Mouse (Mus musculus) left cerebral cortex, adult 8-10 months (tissue): Measurements from ENCODE around the gene Evi2a. TPM values are rescaled to one million over a fixed set of nuclear protein-coding genes. Genes with fewer than 3 reads are reported as not detected.
A peak's percentile ranks its signal among the peaks of the same experiment; 100 is the strongest.

Experiments used
- DNase-seq, 2 experiments: peaks; one replicate each; pipeline ENCODE4 v3.0.0; 2022; ENCODE audit warnings: low spot score in 2 of 2
- total RNA-seq, 4 experiments: library from RNA; stranded (reverse); gene quantifications; 2 replicates each; pipeline ENCODE4 v1.2.4; 2022

Evi2a gene
- total RNA-seq = 10 to 100 TPM; 33.2 to 36.9 (median 34.8) TPM

DNA sequence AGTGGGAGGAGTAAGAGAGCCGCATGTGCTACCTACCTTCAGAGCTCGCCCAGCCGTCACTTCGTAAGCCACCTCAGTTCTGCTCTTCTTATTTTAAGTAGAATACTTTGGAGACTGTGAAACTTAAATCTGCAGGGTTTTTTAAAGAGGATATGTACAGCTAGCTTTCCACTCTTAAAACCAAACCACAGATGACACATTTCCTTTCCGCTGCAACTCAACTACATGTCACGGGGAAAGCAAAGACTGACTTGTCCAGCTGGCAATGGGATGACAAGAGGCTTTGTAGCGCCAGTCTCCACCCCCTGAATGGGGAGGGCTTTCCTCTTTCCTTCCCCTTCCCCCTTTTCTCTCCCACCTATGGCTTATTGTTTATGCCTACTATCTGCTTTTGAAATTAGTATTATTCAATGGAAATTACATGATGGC is at the start of gene Evi2a, which contains the start of gene Evi2:
TSS of gene Evi2a (minus strand) at position 277 of the 429 bp plus-strand sequence.
TSS of gene Evi2 (minus strand) at position 257 of the 429 bp plus-strand sequence.
- no peak for DNase-seq

DNA sequence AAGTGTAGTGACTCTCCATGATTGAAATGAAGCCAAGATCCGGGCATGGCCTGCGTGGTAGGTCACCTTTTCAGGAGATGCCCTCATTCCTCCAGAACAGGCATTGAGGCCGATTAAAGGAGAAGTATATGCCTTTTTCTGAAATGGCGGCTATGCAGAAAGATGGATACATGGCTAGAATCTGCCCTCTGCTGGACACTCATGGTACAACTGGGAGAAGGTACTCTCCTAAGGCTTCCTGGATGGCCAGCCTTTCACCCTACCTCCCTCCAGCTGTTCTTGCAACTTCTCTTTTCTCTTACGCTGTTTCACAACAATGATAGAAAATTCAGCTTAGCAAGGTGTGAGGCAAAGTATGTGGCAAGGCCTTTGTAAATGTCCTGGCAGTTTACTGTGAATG is 47.3 kb upstream of the Evi2a start:
- DNase-seq = peak; percentile 63 to 69

DNA sequence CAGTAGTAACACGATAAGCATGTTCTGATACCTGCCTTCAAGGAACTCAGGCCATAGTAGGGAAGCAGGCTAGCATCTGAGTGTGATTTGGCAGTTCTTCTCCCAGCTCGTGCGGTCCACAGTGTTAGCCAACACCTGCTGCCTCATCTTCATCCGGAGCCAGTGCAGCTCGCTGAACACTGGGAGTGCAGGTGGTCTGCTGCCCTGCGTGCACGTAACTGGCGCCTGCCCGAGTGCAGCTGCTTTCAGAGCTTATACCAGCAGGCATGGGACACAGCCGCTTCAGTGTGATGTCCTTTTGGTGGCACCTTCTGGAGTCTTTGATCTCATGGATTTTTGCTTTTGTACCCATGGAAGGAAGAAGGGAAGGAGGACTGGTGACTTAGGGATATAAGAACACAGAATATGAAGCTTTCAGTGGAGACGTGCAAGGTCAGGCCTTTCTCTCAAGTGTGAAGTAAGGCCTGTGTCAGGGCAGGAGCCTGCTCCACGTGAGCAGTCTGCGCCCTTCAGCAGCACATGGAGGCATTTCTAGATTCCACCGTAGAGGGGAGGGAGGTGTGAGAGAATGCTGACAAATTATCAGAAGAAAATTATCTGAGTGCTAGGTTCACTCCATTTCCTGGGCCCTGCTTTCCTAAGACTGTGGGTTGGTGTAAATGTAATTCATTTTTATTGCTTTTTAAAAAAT is 45.1 kb upstream of the Evi2a start:
- DNase-seq = no peak

DNA sequence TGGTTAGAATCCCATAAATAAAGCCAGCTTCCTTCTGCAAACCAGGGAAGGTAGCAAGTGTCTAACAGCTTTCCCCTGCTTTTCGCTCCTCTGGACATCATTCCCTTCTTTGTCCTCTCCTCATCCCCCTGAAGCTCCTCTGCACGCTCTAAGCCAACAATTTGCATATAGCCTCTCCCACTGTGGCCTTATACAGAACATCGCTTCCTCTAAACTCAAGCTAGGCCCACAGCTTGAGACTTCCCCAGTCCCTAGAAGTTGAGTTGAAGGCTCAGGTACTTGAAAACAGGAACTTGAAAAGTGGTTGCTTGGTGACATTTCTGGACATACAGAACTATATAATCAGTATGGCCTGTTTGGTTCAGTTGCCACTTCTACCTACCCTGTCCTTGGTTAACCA is 43.4 kb upstream of the Evi2a start:
- no peak for DNase-seq

DNA sequence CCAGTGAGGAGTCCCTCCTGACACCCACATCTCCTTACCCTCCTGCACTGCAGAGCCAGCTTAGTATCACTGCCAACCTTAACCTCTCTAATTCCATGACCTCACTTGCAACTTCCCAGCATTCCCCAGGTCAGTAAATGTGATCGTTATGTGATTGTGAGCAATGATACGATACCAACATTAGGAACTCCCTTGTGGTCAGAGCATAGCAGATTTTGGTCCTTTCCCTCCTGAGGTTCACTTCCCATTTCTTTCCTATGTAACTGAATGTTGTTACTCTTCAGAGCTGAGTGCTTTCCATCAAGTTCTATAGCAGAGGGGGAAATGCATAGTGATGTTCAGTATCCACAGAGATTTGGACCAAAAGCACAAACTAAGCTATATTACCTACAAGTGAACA is 39.9 kb upstream of the Evi2a start:
- no peak for DNase-seq

DNA sequence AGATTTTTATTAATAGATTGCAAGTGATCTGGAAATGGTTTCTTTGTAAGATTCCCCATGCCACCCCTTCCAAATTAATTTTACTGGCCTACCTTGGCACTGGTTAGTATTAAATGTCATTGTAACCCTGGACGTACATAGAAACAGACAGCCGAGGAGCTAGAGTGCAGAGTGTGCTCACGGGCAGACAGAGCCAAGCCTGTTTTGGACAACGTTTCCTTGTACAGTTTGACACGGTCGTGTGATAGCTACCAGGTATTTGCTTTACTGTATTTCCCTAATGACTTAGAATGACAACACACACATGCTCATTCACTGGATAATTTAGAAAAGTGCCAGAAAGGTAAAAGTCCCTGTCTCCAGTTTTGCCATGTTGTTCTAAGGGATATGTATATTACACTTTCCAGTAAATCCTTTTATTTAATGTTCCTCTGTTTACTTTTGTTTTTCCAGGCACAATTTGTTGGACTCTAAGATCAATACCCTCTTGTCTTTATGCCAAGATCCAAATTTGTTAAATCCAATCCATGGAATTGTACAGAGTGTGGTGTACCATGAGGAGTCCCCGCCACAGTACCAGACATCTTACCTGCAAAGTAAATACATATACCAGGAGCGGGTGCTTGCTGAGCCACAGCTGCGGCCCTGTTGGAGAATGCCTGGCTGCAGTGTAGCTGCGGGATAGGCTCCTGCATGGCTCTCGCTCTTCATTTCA is 37.9 kb upstream of the Evi2a start:
- DNase-seq = no peak

DNA sequence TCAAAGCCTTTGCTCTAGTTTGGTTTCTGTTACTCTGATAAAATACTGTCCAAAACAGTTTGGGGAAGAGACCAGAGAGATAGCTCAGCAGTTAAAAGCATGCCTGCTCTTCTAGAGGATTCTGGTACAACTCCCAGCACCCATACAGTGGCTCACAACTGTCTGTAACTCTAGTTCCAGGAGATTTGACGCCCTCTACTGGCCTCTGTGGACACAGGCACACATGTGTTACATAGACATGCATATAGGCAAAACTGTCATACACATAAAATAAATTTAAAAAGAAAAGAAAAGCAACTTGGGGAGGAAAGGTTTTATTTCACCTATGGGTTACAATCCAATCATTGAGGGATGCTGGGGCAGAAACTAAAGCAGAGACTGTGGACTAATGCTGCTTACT is 36.5 kb upstream of the Evi2a start:
- DNase-seq = no peak

DNA sequence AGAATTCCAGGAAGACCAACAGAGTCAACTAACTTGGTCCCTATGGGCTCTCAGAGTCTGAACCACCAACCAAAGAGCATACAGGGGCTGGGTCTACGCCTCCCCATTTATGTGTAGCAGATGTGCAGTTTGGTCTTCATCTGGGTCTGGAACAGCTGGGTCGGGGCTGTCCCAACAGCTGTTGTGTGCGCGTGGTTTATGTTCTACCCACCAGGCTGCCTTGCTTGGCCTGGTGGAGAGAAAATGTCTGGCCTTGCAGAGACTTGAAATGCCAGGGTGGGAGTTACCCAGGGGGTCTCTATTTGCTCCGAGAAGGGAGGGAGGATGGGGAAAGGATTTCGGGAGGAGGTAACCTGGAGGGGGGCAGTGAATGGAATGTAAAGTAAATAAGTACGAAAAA is 33.1 kb upstream of the Evi2a start:
- no peak for DNase-seq

DNA sequence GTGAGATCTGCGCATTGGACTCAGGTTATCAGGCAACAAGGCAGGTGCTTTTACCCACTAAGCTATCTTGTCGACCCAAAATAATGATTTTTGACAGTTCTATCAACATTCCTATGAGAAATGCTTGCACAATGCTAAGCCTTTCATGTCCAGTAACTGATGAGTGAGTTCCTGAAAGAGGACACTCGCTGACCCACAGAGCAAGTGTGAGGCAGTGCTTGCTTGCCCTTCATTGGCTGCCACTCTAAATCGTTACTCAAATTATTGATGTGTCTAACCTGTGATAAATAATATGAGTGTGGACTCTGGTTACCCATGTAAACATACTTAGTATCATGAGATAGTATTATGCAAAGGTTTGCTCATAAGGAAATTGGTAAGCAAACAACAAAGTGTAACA is 30.1 kb upstream of the Evi2a start:
- no peak for DNase-seq

DNA sequence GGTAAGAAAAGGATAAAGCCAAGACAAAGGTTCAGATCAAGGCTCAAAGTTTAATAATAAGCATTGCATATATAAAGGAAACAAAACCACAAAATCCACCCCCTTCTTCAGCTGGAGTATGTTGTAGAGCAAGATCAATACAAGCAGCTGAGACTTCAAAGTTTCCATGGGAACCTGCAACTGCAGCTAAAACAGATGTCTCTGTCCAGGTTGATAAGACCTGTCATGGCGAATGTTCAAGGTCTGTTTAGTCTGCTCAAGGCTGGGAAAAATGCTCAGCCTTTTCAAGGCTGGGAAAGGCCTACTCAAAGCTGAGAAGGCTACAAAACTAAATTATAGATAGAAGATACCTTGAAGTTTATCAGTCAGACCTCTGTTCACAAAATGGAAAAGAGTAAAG is 22.2 kb upstream of the Evi2a start:
- no peak for DNase-seq

DNA sequence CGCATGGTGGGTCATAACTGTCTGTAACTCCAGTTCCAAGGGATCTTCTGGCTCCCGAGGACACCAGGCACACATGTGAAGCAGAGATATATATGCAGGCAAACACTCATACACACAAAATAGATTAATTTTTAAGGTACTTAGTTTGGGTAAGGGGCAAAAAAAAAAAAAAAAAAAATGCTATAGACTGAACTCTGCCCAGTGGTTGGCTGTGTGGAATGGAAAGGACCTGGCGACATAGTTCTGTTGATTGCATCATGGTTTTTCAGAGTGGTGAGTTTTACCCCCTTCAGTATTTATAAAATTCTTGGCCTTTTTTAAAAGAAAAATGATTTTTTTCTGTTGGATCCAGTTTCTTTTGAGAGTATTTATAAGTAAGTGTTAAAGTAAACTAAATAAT is 5.9 kb upstream of the Evi2a start:
- no peak for DNase-seq

DNA sequence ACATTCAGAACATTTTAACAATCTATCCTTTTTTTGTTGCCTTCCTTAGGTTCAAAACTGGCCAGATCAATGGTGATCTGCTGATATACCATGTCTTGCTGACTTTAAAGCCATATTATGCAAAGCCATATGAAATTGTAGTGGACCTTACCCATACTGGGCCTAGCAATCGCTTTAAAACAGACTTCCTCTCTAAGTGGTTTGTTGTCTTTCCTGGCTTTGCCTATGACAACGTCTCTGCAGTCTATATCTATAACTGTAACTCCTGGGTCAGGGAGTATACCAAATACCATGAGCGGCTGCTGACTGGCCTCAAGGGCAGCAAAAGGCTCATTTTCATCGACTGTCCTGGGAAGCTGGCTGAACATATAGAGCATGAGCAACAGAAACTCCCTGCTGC is 5.1 kb upstream of the Evi2a start:
- DNase-seq = no peak

DNA sequence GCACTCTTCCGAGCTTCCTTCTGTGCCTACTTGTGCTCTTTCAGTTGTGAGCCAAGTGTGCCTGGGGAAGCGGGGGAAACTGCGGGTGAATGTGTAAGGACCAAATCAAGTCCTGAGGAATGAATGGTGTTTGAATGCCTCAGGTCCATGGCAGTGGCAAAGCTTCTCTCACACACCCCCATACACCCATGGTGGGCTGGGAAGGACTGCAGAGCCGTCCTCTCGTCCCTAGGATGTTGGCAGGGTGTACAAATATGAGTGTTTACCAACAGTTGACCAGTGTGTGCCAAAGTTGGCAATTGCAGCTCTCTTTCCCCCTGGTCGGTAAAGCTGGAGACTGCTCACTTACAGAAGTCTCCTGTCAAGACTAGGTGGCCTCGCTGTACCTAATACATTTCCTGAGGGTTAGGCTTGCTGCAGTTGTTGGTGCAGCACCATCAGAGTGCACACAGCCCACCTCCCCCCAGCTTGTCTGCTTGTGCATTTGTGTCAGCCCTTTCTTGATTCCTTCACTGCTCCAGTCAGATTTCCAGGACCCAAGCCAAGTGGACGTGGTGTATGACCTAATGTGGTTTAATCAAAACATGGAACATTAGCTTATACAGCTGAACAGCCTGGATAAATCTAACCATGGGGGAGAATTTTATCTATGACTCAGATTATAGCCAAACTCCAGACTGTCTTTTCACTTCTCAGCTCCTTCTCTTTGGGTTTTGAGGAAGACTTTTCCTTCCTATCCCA is 3.7 kb upstream of the Evi2a start:
- DNase-seq = no peak

DNA sequence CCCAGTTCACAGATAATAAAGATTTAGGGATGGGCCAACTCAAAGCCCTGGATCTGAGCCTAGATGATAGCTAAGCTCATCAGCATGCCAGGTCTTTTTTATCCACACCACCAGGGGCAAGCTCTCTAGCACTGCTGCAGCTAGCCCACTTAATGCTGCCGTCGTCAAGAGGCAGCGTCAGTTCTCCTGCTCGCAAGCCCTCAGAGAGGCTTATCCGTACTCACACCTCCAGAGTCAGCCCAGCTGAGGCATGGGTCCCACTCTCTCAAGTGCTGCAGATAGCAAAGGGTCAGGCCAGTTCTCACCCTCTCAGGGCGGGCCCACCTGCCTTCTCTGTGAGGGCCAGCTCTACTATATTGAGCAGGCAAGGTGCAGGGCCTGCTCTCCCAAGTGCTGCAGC is 2.9 kb upstream of the Evi2a start:
- DNase-seq = no peak

DNA sequence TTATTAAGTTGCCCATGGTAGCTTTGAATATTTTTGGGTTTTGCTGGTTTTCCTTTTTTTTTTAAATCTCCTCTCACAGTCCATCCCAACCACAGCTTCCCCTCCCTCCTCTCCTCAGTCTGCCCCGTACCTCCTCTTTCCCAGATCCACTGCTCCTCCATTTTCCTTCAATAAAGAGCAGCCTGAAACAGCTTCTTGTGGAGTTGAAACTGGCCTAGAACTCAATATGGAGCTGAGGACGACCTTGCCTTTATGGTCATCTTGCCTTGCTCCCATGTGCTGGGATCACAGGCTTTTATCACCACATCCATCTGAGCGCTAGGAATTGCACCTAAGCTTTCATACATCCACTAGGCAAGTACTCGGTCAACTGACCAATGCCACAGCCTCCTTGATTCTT is 1.1 kb upstream of the Evi2a start:
- DNase-seq = no peak

DNA sequence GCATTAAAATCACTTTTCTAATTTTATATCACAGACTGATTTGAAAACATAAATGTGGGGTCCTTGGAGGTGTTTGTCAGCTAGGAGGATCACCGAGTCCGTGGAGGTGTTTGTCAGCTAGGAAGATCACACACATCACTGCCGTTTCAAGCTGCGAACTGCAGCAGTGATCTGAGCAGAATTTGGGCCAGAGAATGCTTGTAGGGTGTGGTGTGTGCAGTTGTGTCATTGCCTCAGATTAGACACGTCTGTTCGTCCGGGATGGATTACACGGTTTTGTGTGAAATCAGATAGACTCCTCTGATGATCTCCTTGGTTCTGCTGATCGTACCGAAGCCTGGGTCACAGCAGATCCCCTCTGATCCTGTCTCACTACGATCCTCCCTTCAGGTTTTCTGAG is 365 bp upstream of the Evi2a start:
- no peak for DNase-seq

DNA sequence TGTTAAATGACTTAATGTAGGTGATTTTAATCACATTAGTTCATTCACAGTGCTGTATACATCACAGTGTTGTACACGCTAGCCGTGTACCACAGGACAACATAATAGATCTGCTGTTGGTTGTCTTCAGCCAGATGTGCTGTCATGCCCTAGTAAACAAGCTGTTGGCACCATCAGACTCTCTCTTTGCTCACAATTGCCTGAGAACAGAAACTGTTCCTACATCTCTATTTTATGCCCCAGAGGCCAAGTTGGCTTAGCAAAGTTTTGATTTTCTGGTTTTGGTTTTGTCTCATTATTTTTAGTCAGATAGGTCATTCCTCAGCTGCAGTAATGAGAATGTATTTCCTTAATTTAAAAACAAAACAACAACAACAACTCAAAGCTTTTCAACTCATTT is 673 bp downstream of the Evi2a start:
- no peak for DNase-seq

DNA sequence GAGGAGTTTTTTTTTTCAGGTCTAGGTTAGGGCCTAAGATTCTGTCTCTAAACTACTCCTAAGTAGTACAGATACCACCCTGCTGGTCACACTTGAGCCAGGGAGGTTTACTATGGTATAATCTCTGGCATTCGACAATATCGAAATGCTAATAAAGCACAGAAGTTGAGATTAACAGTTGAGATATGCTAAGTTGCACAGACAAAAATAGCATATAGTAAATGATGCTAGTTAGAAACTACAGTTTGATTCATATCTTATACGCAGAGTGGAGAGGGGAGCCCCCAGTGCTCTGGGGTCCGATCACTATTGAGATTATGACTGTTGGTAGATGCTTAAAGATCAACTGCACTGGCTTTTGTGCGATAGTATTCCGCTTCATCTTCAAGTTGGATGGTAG is 1.2 kb downstream of the Evi2a start:
- DNase-seq = no peak

DNA sequence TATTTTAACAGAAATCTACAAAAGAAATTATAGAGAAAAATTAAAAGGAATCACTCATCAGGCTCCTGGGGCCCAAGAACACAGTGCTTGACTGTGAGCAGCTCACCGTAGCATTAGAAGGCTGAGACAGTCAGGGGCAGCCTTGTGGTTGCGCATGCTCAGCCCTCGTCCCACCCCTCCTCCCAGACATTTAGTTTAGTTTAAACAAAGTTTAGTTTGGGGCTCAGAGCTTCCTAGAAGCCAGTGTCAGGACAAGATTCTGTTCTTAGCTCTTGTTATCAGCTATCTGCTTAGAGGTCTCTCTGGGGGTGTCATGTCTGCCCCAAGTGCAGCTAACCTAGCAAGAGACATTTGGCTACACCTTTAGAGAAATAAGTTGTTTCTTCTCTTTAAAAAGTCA is 1.8 kb downstream of the Evi2a start:
- no peak for DNase-seq

DNA sequence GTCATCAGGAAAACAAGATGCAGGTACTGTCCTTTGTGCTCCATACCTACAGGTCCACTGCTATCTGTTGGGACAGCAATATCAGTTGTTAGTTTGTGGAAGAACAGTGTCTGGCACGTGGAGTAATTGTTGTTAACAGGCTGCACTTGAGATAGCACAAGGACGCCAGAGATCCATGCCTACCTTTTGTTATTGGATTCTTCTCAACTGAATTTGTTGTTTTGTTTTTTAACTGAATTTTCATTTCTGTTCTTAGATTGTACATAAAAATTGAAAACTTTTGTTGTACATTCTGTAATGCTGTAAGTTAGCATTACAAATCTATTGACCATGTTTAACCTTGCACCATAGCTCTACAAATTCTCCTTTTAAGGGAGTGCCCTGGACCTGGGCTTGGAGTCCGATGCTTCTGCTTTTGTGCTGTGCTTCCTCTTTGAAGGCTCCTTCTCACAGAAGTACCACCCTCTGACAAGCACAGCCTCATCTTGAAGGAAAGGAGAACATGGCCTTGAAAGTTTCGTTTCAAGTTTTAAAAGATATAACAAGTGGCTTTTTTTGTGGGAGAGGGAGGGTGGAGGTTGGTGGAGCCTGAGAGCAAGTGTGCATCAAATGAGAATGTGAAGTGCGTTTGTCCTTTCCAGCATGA is 2.5 kb downstream of the Evi2a start:
- DNase-seq = no peak

DNA sequence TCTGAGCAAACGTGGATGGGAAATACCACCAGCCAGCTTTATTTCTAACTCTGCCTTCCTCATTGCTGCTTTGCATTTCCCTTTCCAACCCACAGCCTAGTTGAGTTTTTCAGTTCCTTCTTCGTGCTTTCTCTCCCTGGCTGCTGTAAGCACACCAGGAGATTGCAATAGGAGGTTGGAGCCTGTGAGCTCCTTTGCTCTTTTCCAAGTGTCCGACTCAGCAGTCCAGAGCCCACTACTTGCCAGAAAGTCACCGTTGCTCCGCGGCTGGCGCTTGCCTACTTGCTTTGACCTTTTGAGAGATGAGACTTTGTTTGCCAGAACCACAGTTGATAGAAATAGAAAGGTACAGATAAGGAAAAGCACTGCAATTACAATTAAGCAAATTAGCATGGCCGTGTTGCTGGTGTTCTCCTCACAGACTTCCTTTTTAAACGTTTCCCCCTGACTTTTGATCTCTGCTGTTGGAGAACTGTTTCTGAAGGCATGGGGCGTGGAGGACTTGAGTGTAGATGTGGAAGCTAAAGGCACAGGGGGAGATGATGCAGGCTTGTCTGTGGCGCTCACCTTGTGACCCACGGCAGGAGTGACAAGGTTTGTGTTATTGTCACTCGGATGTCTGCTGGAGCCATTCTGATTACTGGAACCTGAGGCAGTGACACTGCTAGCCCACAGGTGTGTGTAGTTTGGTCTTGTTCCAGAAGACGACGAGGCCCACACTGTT is 3.2 kb downstream of the Evi2a start:
- DNase-seq = no peak
